Mouse (Mus musculus) urinary bladder, postnatal 25 days (tissue): Measurements from ENCODE around the gene Ccdc13.

ENCODE experiments used
- DNase-seq: peaks from one replicate; pipeline ENCODE4 v3.0.0; 2022; ENCODE audit warnings: low spot score

The Ccdc13 gene

GRCm38 (mm10) chr9:121759091-121760081, 79.9 kb downstream of the Ccdc13 start, which contains the start of gene Zfp651:
TSS of gene Zfp651 (plus strand) at chr9:121759330.
- DNase-seq, result peak; percentile 48

GRCm38 (mm10) chr9:121757835-121758814, 81.1 kb downstream of the Ccdc13 start:
- no peak for DNase-seq

- DNase-seq, result no peak
Measured at GRCm38 (mm10) chr9:121757432-121757831, 81.8 kb downstream of the Ccdc13 start.

DNA sequence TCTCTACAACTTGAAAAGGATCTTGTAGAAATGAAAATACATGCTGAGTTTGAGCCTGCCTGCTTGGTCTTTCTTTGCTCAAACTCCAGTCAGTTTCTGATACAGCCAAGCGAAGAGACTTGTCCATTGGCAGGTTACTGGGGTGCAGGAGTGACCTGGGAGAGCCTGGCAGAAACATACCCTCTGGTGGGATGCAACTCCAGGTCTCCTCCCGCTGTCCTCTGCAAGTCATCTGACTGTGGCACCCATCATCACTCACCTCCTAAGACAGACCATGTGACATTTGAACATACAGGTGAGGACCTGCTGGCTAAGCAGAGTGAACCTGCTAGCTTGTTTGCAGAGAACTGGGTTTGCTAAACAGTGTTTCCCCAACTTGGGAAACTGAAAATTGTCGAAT, 82.5 kb downstream of the Ccdc13 start:
- DNase-seq, result no peak

DNA sequence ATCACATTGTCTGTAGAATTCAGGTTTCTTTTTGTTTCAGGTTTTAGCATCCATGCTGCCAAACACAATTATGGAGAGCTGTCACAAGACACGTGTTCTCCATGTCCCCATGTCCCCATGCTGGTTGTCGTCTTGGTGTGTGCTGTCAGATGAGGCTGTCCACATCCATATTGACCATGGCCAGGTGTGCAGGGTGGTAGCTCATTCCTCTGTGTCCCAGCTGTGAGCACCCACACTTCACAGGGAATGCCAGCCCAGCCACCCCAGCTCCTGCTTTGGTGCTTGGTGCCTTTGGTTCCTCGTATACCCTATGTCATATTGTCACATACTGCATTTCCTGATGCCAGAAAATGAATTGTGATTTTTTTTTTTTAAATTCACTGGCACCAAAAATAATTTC, 84.6 kb downstream of the Ccdc13 start:
- no peak for DNase-seq

GRCm38 (mm10) chr9:121752774-121753173, 86.5 kb downstream of the Ccdc13 start:
- no peak for DNase-seq
